Mouse (Mus musculus) megakaryocyte-erythroid progenitor cell, adult 5-6 weeks (primary cell): ENCODE data around the gene Usp3. TPM values are rescaled to one million over a fixed set of nuclear protein-coding genes. Genes with fewer than 3 reads are reported as not detected.
A peak's percentile ranks its signal among the peaks of the same experiment; 100 is the strongest.

Source experiments
- ATAC-seq: replicated peaks from 2 replicates; pipeline ENCODE4 v1.8.0; 2016; ENCODE audit warnings: mild to moderate bottlenecking, inconsistent platforms; ENCODE audit not compliant: severe bottlenecking, poor library complexity, low FRiP score, low TSS enrichment
- total RNA-seq, 2 experiments: library from RNA; stranded (forward) in 1 of 2; stranded (reverse) in 1 of 2; fragments of 200-1000, 215-1000 nt in 1 of 2; fragments of >200 nt in 1 of 2; fragmentation: Nextera tagmentation in 1 of 2; gene quantifications; 2 replicates each; pipeline ENCODE4 v1.2.3; 2014 to 2017

Usp3 gene
- total RNA-seq, 2 experiments from 2014 or later, result 29.6 to 39.0 TPM

- no peak for ATAC-seq
Observed at GRCm38 (mm10) chr9:66583244-66583643, 9.7 kb downstream of the Usp3 start.

GRCm38 (mm10) chr9:66581694-66582093, 11.2 kb downstream of the Usp3 start:
- no peak for ATAC-seq

GRCm38 (mm10) chr9:66580722-66581121, 12.2 kb downstream of the Usp3 start:
- ATAC-seq, result no peak

- peak; percentile 73 for ATAC-seq
Observed at GRCm38 (mm10) chr9:66575878-66576238, 17.1 kb downstream of the Usp3 start.

GRCm38 (mm10) chr9:66575041-66575877, 17.7 kb downstream of the Usp3 start:
- ATAC-seq, result no peak; the same call in 1 of the 2 replicates

GRCm38 (mm10) chr9:66571986-66572700, 20.8 kb downstream of the Usp3 start:
- ATAC-seq, result no peak

- ATAC-seq, result no peak
Observed at GRCm38 (mm10) chr9:66562215-66562614, 30.7 kb downstream of the Usp3 start.

- no peak for ATAC-seq
Observed at GRCm38 (mm10) chr9:66561496-66561895, 31.4 kb downstream of the Usp3 start.

GRCm38 (mm10) chr9:66560728-66561127, 32.2 kb downstream of the Usp3 start:
- ATAC-seq, result peak; percentile 59

GRCm38 (mm10) chr9:66560295-66560694, 32.6 kb downstream of the Usp3 start:
- peak; percentile 65; the same call in 1 of the 2 replicates for ATAC-seq

- ATAC-seq, result no peak
Observed at GRCm38 (mm10) chr9:66558971-66559370, 34.0 kb downstream of the Usp3 start.

- no peak for ATAC-seq
Observed at GRCm38 (mm10) chr9:66542785-66543184, 50.2 kb downstream of the Usp3 start.

- ATAC-seq, result no peak
Observed at GRCm38 (mm10) chr9:66521595-66521994, 71.3 kb downstream of the Usp3 start.

GRCm38 (mm10) chr9:66520299-66520698, 72.6 kb downstream of the Usp3 start:
- ATAC-seq, result no peak

- no peak for ATAC-seq
Observed at GRCm38 (mm10) chr9:66518901-66519300, 74.0 kb downstream of the Usp3 start.

- ATAC-seq, result no peak
Observed at GRCm38 (mm10) chr9:66518251-66518650, 74.7 kb downstream of the Usp3 start.

- ATAC-seq, result no peak
Observed at GRCm38 (mm10) chr9:66517746-66518145, 75.2 kb downstream of the Usp3 start.

- no peak for ATAC-seq
Observed at GRCm38 (mm10) chr9:66516296-66516940, 76.5 kb downstream of the Usp3 start.

- ATAC-seq, result no peak
Observed at GRCm38 (mm10) chr9:66515680-66516210, 77.2 kb downstream of the Usp3 start.

GRCm38 (mm10) chr9:66515115-66515514, 77.8 kb downstream of the Usp3 start:
- ATAC-seq, result no peak
